Mouse (Mus musculus): ENCODE results near the gene Lrba.

- TF ChIP-seq EP300 (IDR thresholded peaks at IDR 0.05; ENCODE audit: low read depth) (no peak), CTCF (IDR thresholded peaks at IDR 0.05; ENCODE audit: low read depth) (no peak)
Observed at GRCm38 (mm10) chr3:86210959-86211358, 13.5 kb upstream of the Lrba start.

Measured in heart, postnatal 0 days (tissue).